Mouse (Mus musculus) megakaryocyte, embryonic 14.5 days (primary cell): ENCODE results near the gene Tbc1d22a. TPM values are rescaled to one million over a fixed set of nuclear protein-coding genes. Genes with fewer than 3 reads are reported as not detected.

Experiments used
- H3K27me3 ChIP-seq: replicated peaks from 2 replicates; pipeline ENCODE3; 2012; ENCODE audit warnings: inconsistent platforms
- H3K36me3 ChIP-seq: replicated peaks from 2 replicates; pipeline ENCODE3; 2012; ENCODE audit warnings: low read length, inconsistent platforms, mixed read lengths
- H3K4me1 ChIP-seq: 2 replicates; pipeline ENCODE4 v1.6.1; 2012; ENCODE audit warnings: inconsistent platforms
- H3K4me3 ChIP-seq: replicated peaks from 2 replicates; pipeline ENCODE3; 2012; ENCODE audit warnings: moderate library complexity, mild to moderate bottlenecking, inconsistent platforms
- H3K9me3 ChIP-seq: 2 replicates; pipeline ENCODE4 v1.6.1; 2012; ENCODE audit warnings: inconsistent platforms
- FLI1 ChIP-seq: IDR thresholded peaks from 2 replicates; pipeline ENCODE4 v1.6.1; 2012; ENCODE audit warnings: low read length, inconsistent platforms, mixed read lengths
- GATA1 ChIP-seq: IDR thresholded peaks from 3 replicates; pipeline ENCODE4 v1.6.1; 2012; ENCODE audit warnings: mixed read lengths, low read length, inconsistent platforms, borderline replicate concordance
- polyA plus RNA-seq: library from polyadenylated mRNA; stranded (reverse); fragments of >175 nt; gene quantifications from 2 replicates; pipeline ENCODE4 v1.2.3, GENCODE M21; 2012; ENCODE audit warnings: low replicate concordance; ENCODE audit not compliant: insufficient read depth

The Tbc1d22a gene
- polyA plus RNA-seq, 1 experiment = 16.7 TPM

DNA sequence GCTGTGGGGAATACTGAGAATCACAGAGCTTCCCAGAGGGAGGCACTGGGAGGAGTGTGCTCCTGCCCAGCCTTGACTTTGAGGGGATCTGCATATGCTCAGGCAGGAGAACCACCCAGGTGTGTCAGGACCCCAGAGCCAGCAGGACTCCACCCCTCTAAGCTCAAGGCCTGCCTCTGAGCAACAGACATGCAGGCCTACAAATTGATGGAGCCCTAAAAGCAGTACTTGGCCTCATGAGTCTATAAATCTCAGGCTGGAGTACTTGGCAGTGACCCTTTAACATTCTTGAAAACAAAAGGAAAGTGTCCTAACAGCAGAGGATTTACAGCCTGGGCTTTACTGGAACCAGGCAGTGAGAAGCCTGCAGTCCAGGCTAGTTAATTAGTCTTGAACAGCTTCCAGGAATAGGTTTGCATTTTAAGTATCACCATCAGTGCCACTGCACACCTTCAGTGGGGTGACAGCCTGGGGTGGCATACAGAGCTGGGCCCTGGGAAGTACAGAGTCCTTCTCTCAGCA, 263.3 kb downstream of the Tbc1d22a start:
- H3K4me1 ChIP-seq = peaks cover 55% of the 10 kb centered on the region
- TF ChIP-seq FLI1 (no peak), GATA1 (no peak)
- peaks cover 18% of the 10 kb centered on the region for H3K36me3 ChIP-seq
- no peak overlapping the region for H3K4me3 ChIP-seq
- H3K27me3 ChIP-seq = no peaks in the 10 kb centered on the region
- H3K9me3 ChIP-seq = no peaks in the 10 kb centered on the region

GRCm38 (mm10) chr15:86478685-86479502, 264.6 kb downstream of the Tbc1d22a start:
- TF ChIP-seq FLI1 (no peak), GATA1 (no peak)
- H3K27me3 ChIP-seq = no peaks in the 10 kb centered on the region
- H3K9me3 ChIP-seq = no peaks in the 10 kb centered on the region
- H3K4me1 ChIP-seq = peaks cover 51% of the 10 kb centered on the region
- H3K4me3 ChIP-seq = no peak overlapping the region
- peaks cover 29% of the 10 kb centered on the region for H3K36me3 ChIP-seq

DNA sequence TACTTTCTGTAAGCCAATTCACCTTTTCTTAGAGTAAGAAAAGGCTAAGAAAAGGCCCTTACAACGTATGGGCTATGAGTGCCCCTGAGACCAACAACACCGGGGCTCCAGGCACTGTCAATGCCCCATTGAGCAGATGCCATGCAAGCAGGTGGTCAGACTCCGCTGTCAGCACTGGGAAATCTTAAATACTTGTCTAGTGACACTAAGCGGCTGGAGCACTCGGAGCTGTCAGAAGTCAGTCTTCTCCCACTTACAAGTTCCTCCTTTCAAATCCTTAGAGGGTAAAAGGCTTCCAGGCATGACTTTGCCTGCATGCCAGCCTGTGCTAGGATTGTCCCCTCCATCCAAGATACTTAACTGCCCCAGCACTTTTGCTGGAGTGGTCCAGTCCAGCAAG, 268.1 kb downstream of the Tbc1d22a start:
- TF ChIP-seq GATA1 (no peak), FLI1 (no peak)

DNA sequence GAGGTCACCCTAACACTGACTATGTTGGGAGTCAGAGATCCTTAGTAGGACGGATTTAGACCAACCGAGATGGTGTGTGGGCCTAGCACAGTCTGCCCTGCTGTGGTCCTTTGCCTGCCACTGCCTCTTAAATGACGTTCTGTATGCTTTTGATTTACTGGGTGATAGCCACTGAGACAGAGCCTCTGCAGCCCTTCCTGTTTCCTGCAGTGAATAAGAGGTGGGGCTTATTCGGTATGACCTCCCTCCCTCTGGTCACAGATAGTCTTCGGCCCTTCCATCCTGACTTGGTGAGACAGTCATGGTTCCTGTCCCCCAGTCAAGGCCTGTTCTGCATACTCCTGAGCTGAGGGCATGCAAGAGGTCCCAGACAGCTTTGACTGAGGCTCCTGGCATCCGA, 271.6 kb downstream of the Tbc1d22a start:
- peaks cover 71% of the 10 kb centered on the region for H3K4me1 ChIP-seq
- TF ChIP-seq GATA1 (no peak), FLI1 (no peak)
- H3K4me3 ChIP-seq = peak overlapping the region; percentile 60
- H3K36me3 ChIP-seq = peaks cover 11% of the 10 kb centered on the region
- H3K9me3 ChIP-seq = no peaks in the 10 kb centered on the region
- H3K27me3 ChIP-seq = no peaks in the 10 kb centered on the region

More for the DNA sequence above, 268.1 kb downstream of the Tbc1d22a start:
- Histone ChIP-seq H3K36me3 (peaks cover 29% of the 10 kb centered on the region), H3K9me3 (no peaks in the 10 kb centered on the region), H3K4me1 (peaks cover 71% of the 10 kb centered on the region), H3K4me3 (no peak overlapping the region), H3K27me3 (no peaks in the 10 kb centered on the region)

DNA sequence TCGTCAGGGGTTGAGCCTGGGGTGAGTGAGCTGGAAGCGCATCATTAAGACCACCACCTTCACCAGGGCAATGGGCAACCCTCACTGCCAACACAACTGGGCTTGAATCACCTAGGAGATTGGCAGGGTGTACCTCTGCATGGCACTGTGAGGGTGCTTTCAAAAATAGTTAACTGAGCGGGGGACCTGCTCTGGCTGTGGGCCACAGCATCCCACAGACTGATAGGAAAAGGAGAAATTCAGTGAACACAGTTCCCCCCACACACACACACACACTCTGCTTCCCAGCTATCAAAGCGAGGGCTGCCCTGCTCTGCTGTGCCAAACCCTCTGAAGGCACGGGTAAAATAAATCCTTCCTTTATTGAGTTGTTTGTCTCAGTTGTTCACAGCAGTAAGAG, 273.1 kb downstream of the Tbc1d22a start:
- TF ChIP-seq GATA1 (no peak), FLI1 (no peak)

GRCm38 (mm10) chr15:86491434-86492099, 277.3 kb downstream of the Tbc1d22a start:
- Histone ChIP-seq H3K36me3 (peaks cover 2% of the 10 kb centered on the region), H3K4me3 (no peak overlapping the region)
- TF ChIP-seq GATA1 = no peak
- no peak for TF ChIP-seq FLI1

More for the DNA sequence above, 273.1 kb downstream of the Tbc1d22a start:
- Histone ChIP-seq H3K9me3 (no peaks in the 10 kb centered on the region), H3K4me1 (peaks cover 63% of the 10 kb centered on the region), H3K27me3 (no peaks in the 10 kb centered on the region), H3K4me3 (no peak overlapping the region), H3K36me3 (peaks cover 11% of the 10 kb centered on the region)

GRCm38 (mm10) chr15:86492636-86493035, 278.4 kb downstream of the Tbc1d22a start:
- TF ChIP-seq GATA1 (no peak), FLI1 (no peak)
- Histone ChIP-seq H3K36me3 (peaks cover 12% of the 10 kb centered on the region), H3K4me1 (peaks cover 23% of the 10 kb centered on the region)

More at GRCm38 (mm10) chr15:86491434-86492099, 277.3 kb downstream of the Tbc1d22a start:
- Histone ChIP-seq H3K9me3 (no peaks in the 10 kb centered on the region), H3K4me1 (peaks cover 33% of the 10 kb centered on the region), H3K27me3 (no peaks in the 10 kb centered on the region)

DNA sequence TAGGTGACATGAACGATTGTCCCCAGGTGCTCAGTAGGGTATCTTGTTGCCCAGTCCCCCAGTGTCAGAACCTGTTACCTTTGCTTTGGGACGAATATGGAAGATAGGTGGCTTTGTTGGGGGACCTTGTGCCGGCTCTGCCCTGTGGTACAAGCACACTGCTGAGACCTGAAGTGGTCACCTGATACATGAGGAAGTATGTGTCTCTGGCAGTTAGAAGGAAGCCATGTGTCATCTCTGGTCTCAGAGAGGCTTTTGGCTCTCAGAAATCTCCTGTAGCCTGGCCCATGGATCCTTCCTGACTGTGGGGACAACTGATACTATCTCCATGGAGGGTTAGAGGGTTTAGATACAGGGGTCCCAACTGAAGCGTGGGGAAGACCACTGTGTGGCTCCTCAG, 281.9 kb downstream of the Tbc1d22a start:
- no peak overlapping the region for H3K4me3 ChIP-seq
- H3K36me3 ChIP-seq = peaks cover 17% of the 10 kb centered on the region
- TF ChIP-seq FLI1 (no peak), GATA1 (no peak)
- peaks cover 7% of the 10 kb centered on the region; the same call in 1 of the 2 replicates for H3K4me1 ChIP-seq
- no peaks in the 10 kb centered on the region for H3K27me3 ChIP-seq
- peaks cover 13% of the 10 kb centered on the region for H3K9me3 ChIP-seq

More at GRCm38 (mm10) chr15:86492636-86493035, 278.4 kb downstream of the Tbc1d22a start:
- H3K27me3 ChIP-seq = no peaks in the 10 kb centered on the region
- no peaks in the 10 kb centered on the region for H3K9me3 ChIP-seq
- H3K4me3 ChIP-seq = no peak overlapping the region

GRCm38 (mm10) chr15:86496646-86497045, 282.4 kb downstream of the Tbc1d22a start:
- TF ChIP-seq GATA1 (no peak), FLI1 (no peak)
- peaks cover 13% of the 10 kb centered on the region for H3K9me3 ChIP-seq
- no peak overlapping the region for H3K4me3 ChIP-seq
- peaks cover 17% of the 10 kb centered on the region for H3K36me3 ChIP-seq
- H3K27me3 ChIP-seq = no peaks in the 10 kb centered on the region
- H3K4me1 ChIP-seq = peaks cover 7% of the 10 kb centered on the region; the same call in 1 of the 2 replicates

GRCm38 (mm10) chr15:86500536-86500935, 286.3 kb downstream of the Tbc1d22a start:
- H3K9me3 ChIP-seq = peaks cover 21% of the 10 kb centered on the region
- H3K36me3 ChIP-seq = peaks cover 17% of the 10 kb centered on the region
- TF ChIP-seq FLI1 (no peak), GATA1 (no peak)
- peaks cover 4% of the 10 kb centered on the region; the same call in 1 of the 2 replicates for H3K4me1 ChIP-seq
- no peak overlapping the region for H3K4me3 ChIP-seq
- H3K27me3 ChIP-seq = no peaks in the 10 kb centered on the region
